Mouse (Mus musculus) thymus, adult 2 months (tissue): Measurements from ENCODE around the gene Tmem200b.

ENCODE experiments used
- CTCF ChIP-seq: fragments of 200-500 bp; IDR thresholded peaks from 2 replicates; pipeline ENCODE4 v1.5.1; 2012; ENCODE audit warnings: mild to moderate bottlenecking, control low read depth, low read length, moderate library complexity, borderline replicate concordance; ENCODE audit not compliant: control insufficient read depth, poor library complexity, insufficient read depth; ENCODE audit errors: extremely low read depth
- POLR2A ChIP-seq: fragments of 200-500 bp; IDR thresholded peaks from 2 replicates; pipeline ENCODE4 v1.6.1; 2012; ENCODE audit warnings: mild to moderate bottlenecking, low read length, control low read depth, moderate library complexity; ENCODE audit not compliant: control insufficient read depth, poor library complexity, insufficient read depth; ENCODE audit errors: extremely low read depth

DNA sequence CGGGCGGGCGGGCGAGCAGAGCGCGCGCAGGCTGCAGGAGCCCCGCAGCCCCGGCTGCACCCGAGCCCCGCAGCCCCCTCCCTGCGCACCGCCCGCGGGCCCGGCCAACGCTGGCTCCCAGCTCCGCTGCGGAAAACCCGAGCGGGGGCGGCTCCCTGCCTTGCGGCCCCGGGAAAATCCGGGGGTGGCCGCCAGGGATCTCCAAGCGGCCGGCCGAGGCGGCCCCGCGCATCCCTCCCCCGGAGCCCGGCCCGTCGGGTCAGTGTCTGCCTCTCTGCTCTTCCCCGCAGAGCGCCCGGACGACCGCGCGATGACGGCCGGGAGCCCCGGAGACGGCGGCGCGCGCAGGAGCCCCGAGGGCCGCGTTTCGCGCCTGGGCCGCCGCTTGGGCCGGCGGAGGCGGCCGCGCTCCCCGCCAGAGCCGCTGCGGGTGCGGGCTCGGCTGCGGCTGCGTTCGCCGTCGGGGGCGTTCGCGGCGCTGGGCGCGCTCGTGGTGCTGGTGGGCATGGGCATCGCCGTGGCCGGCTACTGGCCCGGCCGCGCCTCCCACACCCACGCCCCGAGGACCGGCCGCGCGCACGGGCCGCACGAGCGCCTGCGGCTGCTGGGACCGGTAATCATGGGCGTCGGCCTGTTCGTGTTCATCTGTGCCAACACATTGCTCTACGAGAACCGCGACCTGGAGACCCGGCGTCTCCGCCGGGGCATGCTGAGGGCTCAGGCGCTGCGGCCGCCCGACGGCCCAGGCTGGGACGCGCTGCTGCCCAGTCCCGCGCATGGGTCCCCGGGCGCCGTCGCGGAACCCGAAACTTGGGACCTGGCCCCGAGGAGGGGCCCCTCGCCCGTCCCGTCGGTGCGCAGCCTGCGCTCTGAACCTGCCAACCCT, at the start of gene Tmem200b:
- TF ChIP-seq POLR2A: no peak
- no peak for TF ChIP-seq CTCF
